Comparison of ENCODE assay signal across 19 mouse cellular contexts in the genomic region with DNA sequence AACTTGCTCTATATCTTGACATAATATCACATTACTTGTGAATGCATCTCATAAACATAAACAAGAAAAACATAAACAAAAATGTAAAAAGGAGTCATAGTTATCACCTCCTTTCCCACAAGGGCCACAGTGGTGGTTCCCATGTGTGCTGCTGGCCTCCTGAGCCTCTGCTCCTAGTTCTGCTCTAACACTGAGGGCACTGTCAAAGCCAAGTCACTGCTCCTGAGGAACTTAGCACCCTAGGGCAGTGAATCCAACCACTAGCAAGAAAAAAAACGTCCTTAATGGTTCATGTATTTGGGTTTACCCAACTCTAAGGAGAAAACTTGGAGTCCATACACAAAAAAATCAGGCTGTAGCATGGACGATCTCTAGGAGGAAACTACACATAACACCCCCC.
DNase-seq lines count a peak whose midpoint lies in the region; TF ChIP-seq lines count a peak whose summit lies in the region.
"Had no signal": no experiment of that assay in that cellular context is flagged by ENCODE, and none has a peak within 500 bp of the region (broad histone marks: within the 10 kb centered on the region; RNA-seq: fewer than 3 reads in every experiment).

No protein-coding gene starts in this region.

- H3K4me3 ChIP-seq in kidney, adult 2 months (ENCODE audit: insufficient read depth, low read depth, low read length) = no peak overlapping the region

- 23% methylated on average over 2 of the region's 2 CpGs for WGBS in kidney, adult 2 months

- DNase-seq in kidney, adult 2 months = peak; percentile 56
- no peak for DNase-seq in kidney, postnatal 14 days
- DNase-seq in kidney, adult 9 months = peak; percentile 56
- DNase-seq in kidney, adult 11 months = no peak
- peak; percentile 45 to 46 for DNase-seq in kidney, postnatal 36 days
- DNase-seq in kidney, postnatal 10 days = no peak
- DNase-seq: adrenal gland, adult 2 months; adrenal gland, adult 8-10 months; adrenal gland, postnatal 10 days; adrenal gland, postnatal 14 days; adrenal gland, postnatal 25 days; adrenal gland, postnatal 36 days; B cell, adult 2 months; cerebellum, adult 11 months; cerebellum, adult 11-12 months; cerebellum, adult 18-20 months had no signal

- no peaks in the 10 kb centered on the region for H3K27me3 ChIP-seq in kidney, adult 2 months (replicated peaks; ENCODE audit: control insufficient read depth, insufficient read depth, low read length)
- H3K27me3 ChIP-seq: CH12.LX, Patski had no signal

- no peak for TF ChIP-seq CTCF in kidney, adult 2 months (conservative IDR thresholded peaks at IDR 0.05; ENCODE audit: insufficient read depth, insufficient read length, low read depth, low read length)

- peaks cover 29% of the 10 kb centered on the region for H3K4me1 ChIP-seq in kidney, adult 2 months (ENCODE audit: control insufficient read depth, insufficient read depth, low read length)

- H3K27ac ChIP-seq in kidney, adult 2 months (ENCODE audit: insufficient read depth, low read depth, low read length) = no peak overlapping the region

- TF ChIP-seq POLR2A in kidney, adult 2 months (IDR thresholded peaks at IDR 0.05; ENCODE audit: low read depth, low read length) = no peak

- peaks cover 2% of the 10 kb centered on the region; the same call in 1 of the 2 replicates for H3K36me3 ChIP-seq in kidney, adult 2 months (ENCODE audit: control insufficient read depth, insufficient read depth, low read length)
- H3K36me3 ChIP-seq: G1E had no signal

Comparison
In these comparisons a context has a peak if more than half of its experiments do, and no peak if none do; other contexts are left out.
1. DNase-seq: peak in kidney, adult 2 months (single experiment), kidney, adult 9 months (single experiment) and kidney, postnatal 36 days (2 of 2); none in kidney, postnatal 14 days (single experiment), kidney, adult 11 months (single experiment) and kidney, postnatal 10 days (single experiment).